Mouse (Mus musculus): ENCODE results near the gene Amy2a4.
"Not testable (repeated sequence)": the region's sequence is repeated elsewhere in the genome, so short reads cannot be mapped to it uniquely, and the experiment has no call there.

Gene Amy2a4

DNA sequence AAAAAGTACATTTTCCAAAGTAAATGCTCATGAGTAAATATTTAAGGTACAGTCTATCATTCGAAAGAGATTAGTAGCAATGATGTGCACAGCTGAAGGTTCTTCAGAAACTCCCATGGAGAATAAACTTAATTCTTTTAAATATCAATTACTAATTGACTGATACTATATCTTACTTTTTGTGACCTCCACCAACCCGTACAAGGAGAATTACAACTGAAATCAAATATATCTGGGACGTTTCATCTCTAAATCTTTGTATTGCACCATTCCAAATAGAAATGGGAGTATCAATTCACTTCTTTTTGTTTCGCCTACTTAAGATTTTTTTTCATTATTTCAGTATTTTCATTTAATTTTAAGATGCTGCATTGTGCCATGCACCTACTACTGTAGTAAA is at the start of gene Amy2a4:
Amy2a4 (minus strand) TSS at position 101 of the 400 bp plus-strand sequence.
- DNase-seq (ENCODE audit: low read depth in 2 of 2, low spot score in 2 of 2): not testable (repeated sequence)

DNA sequence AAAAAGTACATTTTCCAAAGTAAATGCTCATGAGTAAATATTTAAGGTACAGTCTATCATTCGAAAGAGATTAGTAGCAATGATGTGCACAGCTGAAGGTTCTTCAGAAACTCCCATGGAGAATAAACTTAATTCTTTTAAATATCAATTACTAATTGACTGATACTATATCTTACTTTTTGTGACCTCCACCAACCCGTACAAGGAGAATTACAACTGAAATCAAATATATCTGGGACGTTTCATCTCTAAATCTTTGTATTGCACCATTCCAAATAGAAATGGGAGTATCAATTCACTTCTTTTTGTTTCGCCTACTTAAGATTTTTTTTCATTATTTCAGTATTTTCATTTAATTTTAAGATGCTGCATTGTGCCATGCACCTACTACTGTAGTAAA is 32.7 kb upstream of the Amy2a4 start, which contains the start of gene Amy2a3:
Amy2a3 (minus strand) TSS at position 101 of the 400 bp plus-strand sequence.
- DNase-seq (ENCODE audit: low read depth in 2 of 2, low spot score in 2 of 2): not testable (repeated sequence)

DNA sequence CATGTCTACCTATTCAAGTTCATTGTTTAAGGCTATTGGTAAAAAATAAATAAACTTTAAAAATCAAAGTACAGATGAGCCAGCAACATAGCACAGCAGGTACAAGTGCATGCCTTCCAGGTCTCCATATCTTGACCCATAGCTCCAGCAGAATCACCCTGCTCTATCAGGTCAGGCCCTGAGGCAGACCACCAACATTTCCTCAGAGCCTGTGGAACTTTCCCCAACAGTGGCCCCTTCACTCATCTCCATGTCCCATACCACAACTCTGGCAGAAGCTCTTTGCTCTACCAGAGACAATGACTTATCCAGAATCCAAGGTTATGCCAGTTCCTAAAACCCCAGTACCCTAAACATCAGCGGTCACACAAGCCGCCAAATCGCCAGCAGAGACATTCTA is 21.7 kb upstream of the Amy2a4 start:
- DNase-seq (ENCODE audit: low read depth in 2 of 2, low spot score in 2 of 2): not testable (repeated sequence)

GRCm38 (mm10) chr3:113280285-113280684 is 11.0 kb downstream of the Amy2a4 start:
- not testable (repeated sequence) for DNase-seq (ENCODE audit: low read depth in 2 of 2, low spot score in 2 of 2)

GRCm38 (mm10) chr3:113279586-113279985 is 11.7 kb downstream of the Amy2a4 start:
- not testable (repeated sequence) for DNase-seq (ENCODE audit: low read depth in 2 of 2, low spot score in 2 of 2)

DNA sequence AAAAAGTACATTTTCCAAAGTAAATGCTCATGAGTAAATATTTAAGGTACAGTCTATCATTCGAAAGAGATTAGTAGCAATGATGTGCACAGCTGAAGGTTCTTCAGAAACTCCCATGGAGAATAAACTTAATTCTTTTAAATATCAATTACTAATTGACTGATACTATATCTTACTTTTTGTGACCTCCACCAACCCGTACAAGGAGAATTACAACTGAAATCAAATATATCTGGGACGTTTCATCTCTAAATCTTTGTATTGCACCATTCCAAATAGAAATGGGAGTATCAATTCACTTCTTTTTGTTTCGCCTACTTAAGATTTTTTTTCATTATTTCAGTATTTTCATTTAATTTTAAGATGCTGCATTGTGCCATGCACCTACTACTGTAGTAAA is 32.5 kb downstream of the Amy2a4 start, which contains the start of gene Amy2a5:
Amy2a5 (minus strand) TSS at position 101 of the 400 bp plus-strand sequence.
- not testable (repeated sequence) for DNase-seq (ENCODE audit: low read depth in 2 of 2, low spot score in 2 of 2)

Data from CD8-positive naive resting alpha-beta T cell, adult 2 months (primary cell).